Mouse (Mus musculus) MEL (cell line): ENCODE measurements around the gene Ttc1. TPM values are rescaled to one million over a fixed set of nuclear protein-coding genes. Genes with fewer than 3 reads are reported as not detected.

Source experiments
- DNase-seq: peaks from one replicate; pipeline ENCODE4 v3.0.0; 2011; ENCODE audit warnings: low read depth, low spot score
- H3K27ac ChIP-seq: 2 replicates; pipeline ENCODE4 v1.5.1; 2012; ENCODE audit warnings: low read depth, mild to moderate bottlenecking, control low read depth, low read length, moderate library complexity; ENCODE audit not compliant: control insufficient read depth
- H3K27me3 ChIP-seq, 2 experiments: fragments of 150-350 bp in 1 of 2; sonication (generic) in 1 of 2; 2 replicates each; pipeline ENCODE4 v1.6.1; 2012; ENCODE audit warnings: low read length in 2 of 2, mild to moderate bottlenecking in 2 of 2, improper control_type of control experiment in 1 of 2, moderate library complexity in 1 of 2; ENCODE audit not compliant: insufficient read depth in 2 of 2, control insufficient read depth in 1 of 2
- H3K36me3 ChIP-seq, 2 experiments: 2 replicates each; pipeline ENCODE4 v1.6.1; 2012 to 2014; ENCODE audit warnings: low read length in 2 of 2, improper control_type of control experiment in 1 of 2, inconsistent platforms in 1 of 2, mild to moderate bottlenecking in 1 of 2; ENCODE audit not compliant: insufficient read depth in 2 of 2, control insufficient read depth in 1 of 2
- H3K4me1 ChIP-seq, 2 experiments: fragments of 150-350 bp in 1 of 2; sonication (generic) in 1 of 2; 2 replicates each; pipeline ENCODE4 v1.6.1; 2012; ENCODE audit warnings: low read length in 2 of 2, improper control_type of control experiment in 1 of 2, mild to moderate bottlenecking in 1 of 2; ENCODE audit not compliant: insufficient read depth in 2 of 2, control insufficient read depth in 1 of 2
- H3K4me3 ChIP-seq, 2 experiments: fragments of 150-350 bp in 1 of 2; sonication (generic) in 1 of 2; 2 replicates each; pipeline ENCODE4 v1.5.1; 2012; ENCODE audit warnings: low read depth in 2 of 2, low read length in 2 of 2, mild to moderate bottlenecking in 2 of 2, moderate library complexity in 2 of 2, control low read depth in 1 of 2, improper control_type of control experiment in 1 of 2; ENCODE audit not compliant: control insufficient read depth in 1 of 2, insufficient read depth in 1 of 2
- H3K79me2 ChIP-seq: 2 replicates; pipeline ENCODE4 v1.6.1; 2012; ENCODE audit warnings: mild to moderate bottlenecking, low read length, moderate library complexity; ENCODE audit not compliant: control insufficient read depth, poor library complexity, insufficient read depth
- H3K9ac ChIP-seq: 2 replicates; pipeline ENCODE4 v1.6.1; 2012; ENCODE audit warnings: low read depth, mild to moderate bottlenecking, control low read depth, low read length, moderate library complexity; ENCODE audit not compliant: control insufficient read depth, poor library complexity, severe bottlenecking
- H3K9me3 ChIP-seq: fragments of 150-350 bp; sonication (generic); replicated peaks from 2 replicates; pipeline ENCODE4 v1.6.1; 2012; ENCODE audit warnings: mild to moderate bottlenecking, low read length, improper control_type of control experiment, moderate library complexity; ENCODE audit not compliant: insufficient read depth
- BHLHE40 ChIP-seq: IDR thresholded peaks from 2 replicates; pipeline ENCODE4 v1.6.1; 2012; ENCODE audit warnings: low read depth, mild to moderate bottlenecking, inconsistent platforms, low read length, improper control_type of control experiment, borderline replicate concordance
- CHD2 ChIP-seq: IDR thresholded peaks from 2 replicates; pipeline ENCODE4 v1.6.1; 2011; ENCODE audit warnings: low read length, improper control_type of control experiment
- CTCF ChIP-seq, 3 experiments: IDR thresholded peaks in 2 of 3; conservative IDR thresholded peaks in 1 of 3; 2 replicates each; pipeline ENCODE4 v1.5.1; 2011 to 2012; ENCODE audit warnings: low read length in 3 of 3, low read depth in 2 of 3, mild to moderate bottlenecking in 2 of 3, improper control_type of control experiment in 1 of 3, inconsistent platforms in 1 of 3, mixed read lengths in 1 of 3, moderate library complexity in 1 of 3; ENCODE audit not compliant: control insufficient read depth in 1 of 3, insufficient read depth in 1 of 3, poor library complexity in 1 of 3, severe bottlenecking in 1 of 3
- E2F4 ChIP-seq: IDR thresholded peaks from 2 replicates; pipeline ENCODE4 v1.6.1; 2011; ENCODE audit warnings: low read depth, low read length, improper control_type of control experiment, borderline replicate concordance
- ETS1 ChIP-seq: IDR thresholded peaks from 2 replicates; pipeline ENCODE4 v1.6.1; 2012; ENCODE audit warnings: low read depth, mild to moderate bottlenecking, inconsistent platforms, low read length, improper control_type of control experiment, moderate library complexity
- GABPA ChIP-seq: IDR thresholded peaks from 2 replicates; pipeline ENCODE4 v1.6.1; 2012; ENCODE audit warnings: low read depth, mild to moderate bottlenecking, inconsistent platforms, low read length, improper control_type of control experiment, moderate library complexity
- HCFC1 ChIP-seq: IDR thresholded peaks from 2 replicates; pipeline ENCODE4 v1.6.1; 2012; ENCODE audit warnings: low read depth, mild to moderate bottlenecking, inconsistent platforms, low read length, improper control_type of control experiment, moderate library complexity
- JUND ChIP-seq: IDR thresholded peaks from 2 replicates; pipeline ENCODE4 v1.6.1; 2011; ENCODE audit warnings: low read depth, mild to moderate bottlenecking, improper control_type of control experiment, low read length
- KAT2A ChIP-seq: conservative IDR thresholded peaks from 2 replicates; pipeline ENCODE4 v1.6.1; 2012; ENCODE audit warnings: low read depth, low read length, improper control_type of control experiment, inconsistent platforms
- MAFK ChIP-seq: IDR thresholded peaks from 2 replicates; pipeline ENCODE4 v1.6.1; 2011; ENCODE audit warnings: low read depth, mild to moderate bottlenecking, low read length, improper control_type of control experiment, borderline replicate concordance
- MAZ ChIP-seq: IDR thresholded peaks from 2 replicates; pipeline ENCODE4 v1.6.1; 2012; ENCODE audit warnings: low read depth, mild to moderate bottlenecking, inconsistent platforms, low read length, improper control_type of control experiment
- MEF2A ChIP-seq: IDR thresholded peaks from 2 replicates; pipeline ENCODE4 v1.6.1; 2014; ENCODE audit warnings: low read depth, mild to moderate bottlenecking, inconsistent platforms, low read length, improper control_type of control experiment; ENCODE audit not compliant: poor library complexity, insufficient replicate concordance, severe bottlenecking; ENCODE audit errors: extremely low read depth
- MXI1 ChIP-seq: IDR thresholded peaks from 2 replicates; pipeline ENCODE4 v1.6.1; 2011; ENCODE audit warnings: mild to moderate bottlenecking, low read depth, low read length, improper control_type of control experiment
- MYC ChIP-seq: IDR thresholded peaks from 2 replicates; pipeline ENCODE4 v1.6.1; 2011; ENCODE audit warnings: low read depth, mild to moderate bottlenecking, low read length, improper control_type of control experiment, moderate library complexity
- NELFE ChIP-seq: IDR thresholded peaks from 2 replicates; pipeline ENCODE4 v1.6.1; 2011; ENCODE audit warnings: low read depth, low read length, improper control_type of control experiment
- NRF1 ChIP-seq: IDR thresholded peaks from 2 replicates; pipeline ENCODE4 v1.6.1; 2014; ENCODE audit warnings: low read depth, mild to moderate bottlenecking, inconsistent platforms, low read length, improper control_type of control experiment, moderate library complexity; ENCODE audit not compliant: poor library complexity, insufficient read depth, severe bottlenecking
- POLR2AphosphoS2 ChIP-seq: IDR thresholded peaks from 2 replicates; pipeline ENCODE4 v1.6.1; 2011; ENCODE audit warnings: low read length, improper control_type of control experiment
- POLR2AphosphoS5 ChIP-seq: IDR thresholded peaks from 2 replicates; pipeline ENCODE4 v1.6.1; 2012; ENCODE audit warnings: low read depth, borderline replicate concordance, mild to moderate bottlenecking, inconsistent platforms, low read length, moderate library complexity, mixed read lengths
- RAD21 ChIP-seq: IDR thresholded peaks from 2 replicates; pipeline ENCODE4 v1.6.1; 2011; ENCODE audit warnings: mild to moderate bottlenecking, low read depth, low read length, improper control_type of control experiment
- TAL1 ChIP-seq: IDR thresholded peaks from 2 replicates; pipeline ENCODE4 v1.6.1; 2012; ENCODE audit warnings: mild to moderate bottlenecking, inconsistent platforms, low read length, moderate library complexity, mixed read lengths
- TCF12 ChIP-seq: IDR thresholded peaks from 2 replicates; pipeline ENCODE4 v1.6.1; 2014; ENCODE audit warnings: low read depth, mild to moderate bottlenecking, inconsistent platforms, low read length, improper control_type of control experiment, moderate library complexity
- UBTF ChIP-seq: IDR thresholded peaks from 2 replicates; pipeline ENCODE4 v1.6.1; 2012; ENCODE audit warnings: low read depth, mild to moderate bottlenecking, inconsistent platforms, low read length, improper control_type of control experiment, moderate library complexity, borderline replicate concordance; ENCODE audit not compliant: insufficient read depth
- USF1 ChIP-seq: IDR thresholded peaks from 2 replicates; pipeline ENCODE4 v1.6.1; 2014; ENCODE audit warnings: low read depth, mild to moderate bottlenecking, inconsistent platforms, low read length, improper control_type of control experiment, moderate library complexity
- ZC3H11A ChIP-seq: IDR thresholded peaks from 2 replicates; pipeline ENCODE4 v1.6.1; 2012; ENCODE audit warnings: low read depth, mild to moderate bottlenecking, inconsistent platforms, low read length, improper control_type of control experiment
- ZKSCAN1 ChIP-seq: IDR thresholded peaks from 2 replicates; pipeline ENCODE4 v1.6.1; 2012; ENCODE audit warnings: low read depth, mild to moderate bottlenecking, inconsistent platforms, low read length, improper control_type of control experiment, moderate library complexity
- ZMIZ1 ChIP-seq: IDR thresholded peaks from 2 replicates; pipeline ENCODE4 v1.6.1; 2012; ENCODE audit warnings: low read depth, mild to moderate bottlenecking, inconsistent platforms, low read length, improper control_type of control experiment, moderate library complexity
- polyA plus RNA-seq, 2 experiments: library from polyadenylated mRNA; stranded (reverse) in 1 of 2; unstranded in 1 of 2; fragments of >175 nt in 1 of 2; fragments of >200 nt in 1 of 2; gene quantifications; 2 replicates each; pipeline versions ENCODE4 v1.2.1 to v1.2.4; 2012; ENCODE audit warnings: low replicate concordance in 2 of 2, low read depth in 1 of 2; ENCODE audit not compliant: insufficient read length in 2 of 2, insufficient read depth in 1 of 2, missing spikeins in 1 of 2
- total RNA-seq: library from RNA; depleted of rRNA; stranded (reverse); fragments of 300-350 nt; gene quantifications from 2 replicates; pipeline ENCODE4 v1.2.3, GENCODE M21; 2012

Gene Ttc1
- total and polyA plus RNA-seq, 3 experiments, result 68.6 to 117 TPM; not detected in 1

- no peak overlapping the region for H3K27ac ChIP-seq
- no peaks in the 10 kb centered on the region for H3K36me3 ChIP-seq
- no peak for TF ChIP-seq RAD21
- no peak for TF ChIP-seq ZMIZ1
- no peak for TF ChIP-seq USF1
- no peak for TF ChIP-seq MEF2A
- TF ChIP-seq MAZ, result no peak
- TF ChIP-seq CHD2, result no peak
- TF ChIP-seq TCF12, result no peak
- TF ChIP-seq ZKSCAN1, result no peak
- TF ChIP-seq MXI1, result no peak
- no peak for TF ChIP-seq JUND
- no peak for TF ChIP-seq HCFC1
- TF ChIP-seq POLR2AphosphoS5, result no peak
- no peak for TF ChIP-seq E2F4
- no peak for TF ChIP-seq MAFK
- TF ChIP-seq CTCF (IDR thresholded peaks at IDR 0.05 in 2 of 3, conservative IDR thresholded peaks at IDR 0.05 in 1 of 3; ENCODE audit: control insufficient read depth in 1 of 3, insufficient read depth in 1 of 3, low read depth in 2 of 3, low read length in 3 of 3, poor library complexity in 1 of 3, severe bottlenecking in 1 of 3), result no peak
- TF ChIP-seq BHLHE40, result no peak
- TF ChIP-seq UBTF, result no peak
- TF ChIP-seq KAT2A, result no peak
- TF ChIP-seq GABPA, result no peak
- H3K79me2 ChIP-seq, result no peaks in the 10 kb centered on the region
- H3K4me3 ChIP-seq, result no peak overlapping the region
- peaks cover 0 to 2% of the 10 kb centered on the region in 2 experiments; a peak in 1 of 4 replicates for H3K27me3 ChIP-seq
- H3K4me1 ChIP-seq, result no peaks in the 10 kb centered on the region
- no peak overlapping the region for H3K9ac ChIP-seq
- H3K9me3 ChIP-seq, result no peaks in the 10 kb centered on the region
- DNase-seq, result no peak
Measured at GRCm38 (mm10) chr11:43779551-43779950, 31.7 kb upstream of the Ttc1 start.

DNA sequence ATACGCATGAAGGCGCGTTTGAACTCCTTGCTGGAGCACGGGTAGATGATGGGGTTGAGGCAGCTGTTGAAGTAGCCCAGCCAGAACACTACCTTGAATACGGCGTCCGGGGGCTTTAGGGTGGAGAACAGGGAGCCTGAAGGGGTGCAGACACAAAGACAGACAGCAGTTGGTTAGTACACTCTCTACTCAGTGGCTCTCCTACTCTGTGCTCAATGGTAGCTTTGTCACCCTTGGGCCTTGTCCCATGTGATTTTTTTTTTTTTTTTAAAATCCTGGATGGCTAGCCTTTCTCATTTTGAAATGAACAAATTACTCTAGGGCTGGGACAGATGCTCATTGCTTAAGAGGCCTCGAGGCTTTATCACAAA is 28.5 kb upstream of the Ttc1 start:
- Histone ChIP-seq H3K4me3 (no peak overlapping the region), H3K27ac (no peak overlapping the region), H3K27me3 (peaks cover 4 to 5% of the 10 kb centered on the region in 2 experiments), H3K9ac (no peak overlapping the region), H3K4me1 (no peaks in the 10 kb centered on the region), H3K36me3 (no peaks in the 10 kb centered on the region), H3K79me2 (no peaks in the 10 kb centered on the region), H3K9me3 (no peaks in the 10 kb centered on the region)
- no peak for TF ChIP-seq TAL1
- TF ChIP-seq ETS1, result no peak
- no peak for TF ChIP-seq USF1
- TF ChIP-seq GABPA, result no peak
- no peak for TF ChIP-seq MAFK
- TF ChIP-seq NELFE, result no peak
- no peak for TF ChIP-seq RAD21
- TF ChIP-seq NRF1, result no peak
- no peak for TF ChIP-seq POLR2AphosphoS2
- no peak for TF ChIP-seq MYC
- TF ChIP-seq ZC3H11A, result no peak
- no peak for DNase-seq
